In genomic region chr4:150212553-150212971, GRCm38 (mm10) we compare ENCODE assay signal across 7 mouse cellular contexts. TPM values are rescaled to one million over a fixed set of nuclear protein-coding genes. Genes with fewer than 3 reads are reported as not detected.
DNase-seq lines count a peak whose midpoint lies in the region; ATAC-seq and TF ChIP-seq lines count a peak whose summit lies in the region.

No protein-coding gene starts in this region.

- H3K27ac ChIP-seq in embryonic facial prominence, embryonic 15.5 days (replicated peaks), result peak overlapping the region; percentile 28; the same call in 1 of the 2 replicates
- H3K27ac ChIP-seq in hindbrain, embryonic 10.5 days, result peak overlapping the region; percentile 80
- H3K27ac ChIP-seq in limb, embryonic 14.5 days (replicated peaks; ENCODE audit: low read depth, low read length), result 0 out of 2 replicates have a peak overlapping the region, but pooled peaks have one; percentile 14
- H3K27ac ChIP-seq in midbrain, embryonic 13.5 days, result no peak overlapping the region
- H3K27ac ChIP-seq in stomach, embryonic 16.5 days (ENCODE audit: low read length), result no peak overlapping the region

- H3K9ac ChIP-seq in embryonic facial prominence, embryonic 15.5 days, result 0 out of 2 replicates have a peak overlapping the region, but pooled peaks have one; percentile 15
- peak overlapping the region; percentile 25; the same call in 1 of the 2 replicates for H3K9ac ChIP-seq in limb, embryonic 14.5 days (ENCODE audit: low read depth, low read length, severe bottlenecking)
- 0 out of 2 replicates have a peak overlapping the region, but pooled peaks have one; percentile 54 for H3K9ac ChIP-seq in midbrain, embryonic 13.5 days (replicated peaks)
- peak overlapping the region; percentile 67 for H3K9ac ChIP-seq in stomach, embryonic 16.5 days (ENCODE audit: low read length)

- H3K36me3 ChIP-seq in embryonic facial prominence, embryonic 15.5 days, result no peaks in the 10 kb centered on the region
- no peaks in the 10 kb centered on the region for H3K36me3 ChIP-seq in hindbrain, embryonic 10.5 days
- H3K36me3 ChIP-seq in limb, embryonic 14.5 days (ENCODE audit: control insufficient read depth, insufficient read depth, low read length), result no peaks in the 10 kb centered on the region
- no peaks in the 10 kb centered on the region for H3K36me3 ChIP-seq in midbrain, embryonic 13.5 days
- no peaks in the 10 kb centered on the region for H3K36me3 ChIP-seq in stomach, embryonic 16.5 days (ENCODE audit: control insufficient read depth, insufficient read depth, low read length)

- peaks cover 7% of the 10 kb centered on the region; the same call in 1 of the 2 replicates for H3K4me1 ChIP-seq in embryonic facial prominence, embryonic 15.5 days
- peaks cover 27% of the 10 kb centered on the region for H3K4me1 ChIP-seq in hindbrain, embryonic 10.5 days (replicated peaks)
- H3K4me1 ChIP-seq in limb, embryonic 14.5 days (ENCODE audit: control insufficient read depth, insufficient read depth, low read length), result peaks cover 2% of the 10 kb centered on the region; the same call in 1 of the 2 replicates
- peaks cover 8% of the 10 kb centered on the region; the same call in 1 of the 2 replicates for H3K4me1 ChIP-seq in midbrain, embryonic 13.5 days (replicated peaks)
- peaks cover 9% of the 10 kb centered on the region; the same call in 1 of the 2 replicates for H3K4me1 ChIP-seq in stomach, embryonic 16.5 days (ENCODE audit: control insufficient read depth, insufficient read depth, low read length)

- peak; percentile 63; the same call in 1 of the 2 replicates for ATAC-seq in embryonic facial prominence, embryonic 15.5 days (ENCODE audit: insufficient number of reproducible peaks, low FRiP score, low TSS enrichment, low read depth)
- peak; percentile 91 for ATAC-seq in limb, embryonic 14.5 days (ENCODE audit: low FRiP score, low read depth)
- ATAC-seq in midbrain, embryonic 13.5 days, result peak; percentile 74
- ATAC-seq in stomach, embryonic 16.5 days (ENCODE audit: insufficient read depth, low FRiP score), result peak; percentile 80

- under 1% methylated on average over 15 of the region's 15 CpGs for WGBS in embryonic facial prominence, embryonic 15.5 days
- 2% methylated on average over 15 of the region's 15 CpGs for WGBS in hindbrain, embryonic 10.5 days
- WGBS in limb, embryonic 14.5 days, result 1% methylated on average over 15 of the region's 15 CpGs
- 2% methylated on average over 15 of the region's 15 CpGs for WGBS in midbrain, embryonic 13.5 days
- WGBS in stomach, embryonic 16.5 days, result 2% methylated on average over 15 of the region's 15 CpGs

- peak; percentile 32 for DNase-seq in CD4-positive, CD25-positive, alpha-beta regulatory T cell, adult 2 months (ENCODE audit: low read depth, low spot score)
- peak; percentile 77 for DNase-seq in MN1 (ENCODE audit: low spot score)
- DNase-seq in hindbrain, embryonic 10.5 days (ENCODE audit: low spot score), result peak; percentile 83
- peak; percentile 85 for DNase-seq in limb, embryonic 14.5 days (ENCODE audit: low spot score)

- peak overlapping the region; percentile 55 for H3K4me2 ChIP-seq in embryonic facial prominence, embryonic 15.5 days (replicated peaks)
- peak overlapping the region; percentile 54 for H3K4me2 ChIP-seq in limb, embryonic 14.5 days (replicated peaks; ENCODE audit: low read depth, low read length, severe bottlenecking)
- H3K4me2 ChIP-seq in midbrain, embryonic 13.5 days (replicated peaks), result peak overlapping the region; percentile 54
- peak overlapping the region; percentile 55 for H3K4me2 ChIP-seq in stomach, embryonic 16.5 days (ENCODE audit: low read depth, low read length)

- no peaks in the 10 kb centered on the region for H3K27me3 ChIP-seq in embryonic facial prominence, embryonic 15.5 days
- no peaks in the 10 kb centered on the region for H3K27me3 ChIP-seq in hindbrain, embryonic 10.5 days (ENCODE audit: insufficient read depth, poor library complexity, severe bottlenecking)
- H3K27me3 ChIP-seq in limb, embryonic 14.5 days (ENCODE audit: control insufficient read depth, insufficient read depth, low read length), result no peaks in the 10 kb centered on the region
- H3K27me3 ChIP-seq in midbrain, embryonic 13.5 days, result no peaks in the 10 kb centered on the region
- H3K27me3 ChIP-seq in stomach, embryonic 16.5 days (ENCODE audit: control insufficient read depth, insufficient read depth, low read length), result no peaks in the 10 kb centered on the region

- no peak for TF ChIP-seq POLR2A in limb, embryonic 14.5 days (IDR thresholded peaks at IDR 0.05; ENCODE audit: borderline replicate concordance, extremely low read depth, insufficient read depth, insufficient read length)

- peak overlapping the region; percentile 34 for H3K4me3 ChIP-seq in embryonic facial prominence, embryonic 15.5 days (replicated peaks)
- H3K4me3 ChIP-seq in hindbrain, embryonic 10.5 days, result peak overlapping the region; percentile 51
- peak overlapping the region; percentile 31 for H3K4me3 ChIP-seq in limb, embryonic 14.5 days (replicated peaks; ENCODE audit: low read length)
- peak overlapping the region; percentile 30 for H3K4me3 ChIP-seq in midbrain, embryonic 13.5 days (replicated peaks)
- peak overlapping the region; percentile 27 for H3K4me3 ChIP-seq in stomach, embryonic 16.5 days (replicated peaks; ENCODE audit: low read length)

- no peaks in the 10 kb centered on the region for H3K9me3 ChIP-seq in embryonic facial prominence, embryonic 15.5 days (replicated peaks)
- no peaks in the 10 kb centered on the region for H3K9me3 ChIP-seq in hindbrain, embryonic 10.5 days
- H3K9me3 ChIP-seq in limb, embryonic 14.5 days (ENCODE audit: control insufficient read depth, low read length), result no peaks in the 10 kb centered on the region
- no peaks in the 10 kb centered on the region for H3K9me3 ChIP-seq in midbrain, embryonic 13.5 days
- H3K9me3 ChIP-seq in stomach, embryonic 16.5 days (replicated peaks; ENCODE audit: control insufficient read depth, low read length), result no peaks in the 10 kb centered on the region

RNA-seq across cellular contexts. Expression of gene Car6, which starts 11.4 kb away (rescaled TPM):
- 0.37 and 0.84 TPM in 2 replicates for polyA plus RNA-seq in embryonic facial prominence, embryonic 15.5 days (2015; fragmentation: Nextera tagmentation; extraction: Ambion mirVana)
- 0.14 TPM in 1 of 2 replicates, not detected in the other for polyA plus RNA-seq in hindbrain, embryonic 10.5 days (2016; fragmentation: Nextera tagmentation; extraction: Ambion mirVana)
- 0.14 and 0.26 TPM in 2 replicates for polyA plus RNA-seq in limb, embryonic 14.5 days (2012; rRNA removed)
- polyA plus RNA-seq in limb, embryonic 14.5 days (2014; fragmentation: Nextera tagmentation; extraction: Ambion mirVana), result 0.14 TPM in 1 of 2 replicates, not detected in the other
- polyA plus RNA-seq in midbrain, embryonic 13.5 days (2015; fragmentation: Nextera tagmentation; extraction: Ambion mirVana), result not detected in 2 replicates
- polyA plus RNA-seq in stomach, embryonic 16.5 days (2015; fragmentation: Nextera tagmentation; extraction: Ambion mirVana), result not detected in 2 replicates

RNA-seq across cellular contexts. Expression of gene Eno1, which starts 24.0 kb away (rescaled TPM):
- 1,331 and 1,435 TPM in 2 replicates for polyA plus RNA-seq in embryonic facial prominence, embryonic 15.5 days (2015; fragmentation: Nextera tagmentation; extraction: Ambion mirVana)
- polyA plus RNA-seq in hindbrain, embryonic 10.5 days (2016; fragmentation: Nextera tagmentation; extraction: Ambion mirVana), result 2,517 and 3,327 TPM in 2 replicates
- 675 and 907 TPM in 2 replicates for polyA plus RNA-seq in limb, embryonic 14.5 days (2012; rRNA removed)
- polyA plus RNA-seq in limb, embryonic 14.5 days (2014; fragmentation: Nextera tagmentation; extraction: Ambion mirVana), result 1,291 and 1,302 TPM in 2 replicates
- 945 and 955 TPM in 2 replicates for polyA plus RNA-seq in midbrain, embryonic 13.5 days (2015; fragmentation: Nextera tagmentation; extraction: Ambion mirVana)
- polyA plus RNA-seq in stomach, embryonic 16.5 days (2015; fragmentation: Nextera tagmentation; extraction: Ambion mirVana), result 1,435 and 1,468 TPM in 2 replicates

Comparison
In these comparisons a context has a peak if more than half of its experiments do, and no peak if none do; other contexts are left out.
1. DNase-seq: peak in every context shown above with its lines; median percentile 85 in limb, embryonic 14.5 days; 83 in hindbrain, embryonic 10.5 days; 77 in MN1; 32 in CD4-positive, CD25-positive, alpha-beta regulatory T cell, adult 2 months.
2. H3K27ac ChIP-seq: peak in embryonic facial prominence, embryonic 15.5 days (single experiment), hindbrain, embryonic 10.5 days (single experiment) and limb, embryonic 14.5 days (single experiment); none in midbrain, embryonic 13.5 days (single experiment) and stomach, embryonic 16.5 days (single experiment).
3. H3K9ac ChIP-seq: peak in every context shown above with its lines; median percentile 67 in stomach, embryonic 16.5 days; 54 in midbrain, embryonic 13.5 days; 25 in limb, embryonic 14.5 days; 15 in embryonic facial prominence, embryonic 15.5 days.
4. Peak in every context shown above with its lines, with median percentiles within 50 percentile points of each other: ATAC-seq, H3K4me2 ChIP-seq and H3K4me3 ChIP-seq.